Mouse (Mus musculus) heart, postnatal 36 days (tissue): ENCODE results near the gene Mesp1. TPM values are rescaled to one million over a fixed set of nuclear protein-coding genes. Genes with fewer than 3 reads are reported as not detected.

Source experiments
- DNase-seq, 2 experiments: peaks; one replicate each; pipeline ENCODE4 v3.0.0; 2021 to 2022
- intact Hi-C: fragments of 180-260 bp; cut with DNase I; formaldehyde crosslinking; loops from one replicate; pipeline ENCODE4 v1.15.1; 2025
- total RNA-seq, 2 experiments: library from RNA; stranded (reverse); gene quantifications; 2 replicates each; pipeline ENCODE4 v1.2.3; 2021

Mesp1 gene
- total RNA-seq, 2 experiments from 2014 or later: not detected

GRCm38 (mm10) chr7:79742659-79743536 lies 50.7 kb downstream of the Mesp1 start, which contains the start of the genes Pex11a and Wdr93:
Gene Pex11a, minus strand, starts transcription at chr7:79743131.
Gene Wdr93, plus strand, starts transcription at chr7:79743163.
- intact Hi-C loops: no loop called here
- DNase-seq: peak; percentile 65 to 73

GRCm38 (mm10) chr7:79742277-79742658 lies 51.3 kb downstream of the Mesp1 start:
- DNase-seq: no peak
- intact Hi-C loops: no loop called here

Other genes with a start within 250 kb of the Mesp1 start
- gene Rhcg, start 176.1 kb downstream of the Mesp1 start, total RNA-seq: not detected
- gene Ticrr, start 133.6 kb downstream of the Mesp1 start, total RNA-seq: under 1 TPM; 0.11 to 0.19 TPM
- 1 to 10 TPM; 1.4 to 2.0 TPM for gene Kif7, start 78.1 kb downstream of the Mesp1 start, total RNA-seq
- gene Plin1, start 60.9 kb downstream of the Mesp1 start, total RNA-seq: 10 to 100 TPM in 1 of 2 experiments, 1 to 10 TPM in 1; 2.2 to 12.4 TPM
- 10 to 100 TPM; 17.1 to 17.4 TPM for gene Pex11a, start 50.7 kb downstream of the Mesp1 start, total RNA-seq
- gene Wdr93, start 50.6 kb downstream of the Mesp1 start, total RNA-seq: under 1 TPM in 1 of 2 experiments, not detected in 1; 0.14 TPM
- under 1 TPM in 1 of 2 experiments, not detected in 1; 0.14 TPM for gene Mesp2, start 16.9 kb upstream of the Mesp1 start, total RNA-seq
- 10 to 100 TPM; 12.0 to 14.5 TPM for gene Anpep, start 67.3 kb upstream of the Mesp1 start, total RNA-seq
- gene Ap3s2, start 126.9 kb upstream of the Mesp1 start, total RNA-seq: 10 to 100 TPM; 21.1 to 24.6 TPM
- gene Arpin, start 141.6 kb upstream of the Mesp1 start, total RNA-seq: 10 to 100 TPM in 1 of 2 experiments, 1 to 10 TPM in 1; 9.8 to 11.4 TPM
- gene Zfp710, start 231.0 kb upstream of the Mesp1 start, total RNA-seq: 10 to 100 TPM; 27.4 to 28.0 TPM